Mouse (Mus musculus): ENCODE measurements around the gene Iqcf5. TPM values are rescaled to one million over a fixed set of nuclear protein-coding genes. Genes with fewer than 3 reads are reported as not detected.
"Not testable (repeated sequence)": the region's sequence is repeated elsewhere in the genome, so short reads cannot be mapped to it uniquely, and the experiment has no call there.

The Iqcf5 gene
- polyA plus RNA-seq, 1 experiment from 2014 or later, result not detected

- Histone ChIP-seq H3K27me3 (ENCODE audit: control insufficient read depth, insufficient read depth, low read length) (no peaks in the 10 kb centered on the region), H3K27ac (ENCODE audit: low read length) (no peak overlapping the region), H3K9ac (ENCODE audit: low read length) (no peak overlapping the region), H3K4me1 (ENCODE audit: control insufficient read depth, insufficient read depth, low read length) (no peaks in the 10 kb centered on the region; the same call in 1 of the 2 replicates), H3K4me3 (ENCODE audit: low read length) (no peak overlapping the region), H3K9me3 (replicated peaks; ENCODE audit: control insufficient read depth, low read length) (no peaks in the 10 kb centered on the region), H3K36me3 (ENCODE audit: control insufficient read depth, insufficient read depth) (peaks cover 35% of the 10 kb centered on the region), H3K4me2 (ENCODE audit: low read depth, low read length) (no peak overlapping the region)
- 90% methylated on average over 10 of the region's 10 CpGs for WGBS
- ATAC-seq (replicated peaks; ENCODE audit: extremely low read depth, insufficient read depth, low FRiP score), result no peak
Observed at GRCm38 (mm10) chr9:106485076-106485475, 29.3 kb upstream of the Iqcf5 start.

GRCm38 (mm10) chr9:106487602-106488001, 26.8 kb upstream of the Iqcf5 start:
- 82% methylated on average over 6 of the region's 6 CpGs for WGBS
- not testable (repeated sequence) for H3K9me3 ChIP-seq (replicated peaks; ENCODE audit: control insufficient read depth, low read length); H3K4me2 ChIP-seq (ENCODE audit: low read depth, low read length); H3K4me1 ChIP-seq (ENCODE audit: control insufficient read depth, insufficient read depth, low read length); H3K9ac ChIP-seq (ENCODE audit: low read length); ATAC-seq (replicated peaks; ENCODE audit: extremely low read depth, insufficient read depth, low FRiP score); H3K4me3 ChIP-seq (ENCODE audit: low read length); H3K27ac ChIP-seq (ENCODE audit: low read length); H3K27me3 ChIP-seq (ENCODE audit: control insufficient read depth, insufficient read depth, low read length)
- H3K36me3 ChIP-seq (ENCODE audit: control insufficient read depth, insufficient read depth), result peaks cover 22% of the 10 kb centered on the region

- WGBS, result 89% methylated on average over 6 of the region's 6 CpGs
- Histone ChIP-seq H3K36me3 (ENCODE audit: control insufficient read depth, insufficient read depth) (no peaks in the 10 kb centered on the region), H3K4me3 (ENCODE audit: low read length) (no peak within 1 kb of the TSS), H3K9ac (ENCODE audit: low read length) (no peak within 1 kb of the TSS), H3K27ac (ENCODE audit: low read length) (no peak within 1 kb of the TSS), H3K9me3 (replicated peaks; ENCODE audit: control insufficient read depth, low read length) (no peaks in the 10 kb centered on the region), H3K4me1 (ENCODE audit: control insufficient read depth, insufficient read depth, low read length) (no peaks in the 10 kb centered on the region), H3K4me2 (ENCODE audit: low read depth, low read length) (no peak within 1 kb of the TSS), H3K27me3 (ENCODE audit: control insufficient read depth, insufficient read depth, low read length) (no peaks in the 10 kb centered on the region)
- ATAC-seq (replicated peaks; ENCODE audit: extremely low read depth, insufficient read depth, low FRiP score), result no peak
Observed at GRCm38 (mm10) chr9:106499667-106500066, 14.7 kb upstream of the Iqcf5 start, which contains the start of gene Iqcf1. TSS of gene Iqcf1 (plus strand) at chr9:106499967.

DNA sequence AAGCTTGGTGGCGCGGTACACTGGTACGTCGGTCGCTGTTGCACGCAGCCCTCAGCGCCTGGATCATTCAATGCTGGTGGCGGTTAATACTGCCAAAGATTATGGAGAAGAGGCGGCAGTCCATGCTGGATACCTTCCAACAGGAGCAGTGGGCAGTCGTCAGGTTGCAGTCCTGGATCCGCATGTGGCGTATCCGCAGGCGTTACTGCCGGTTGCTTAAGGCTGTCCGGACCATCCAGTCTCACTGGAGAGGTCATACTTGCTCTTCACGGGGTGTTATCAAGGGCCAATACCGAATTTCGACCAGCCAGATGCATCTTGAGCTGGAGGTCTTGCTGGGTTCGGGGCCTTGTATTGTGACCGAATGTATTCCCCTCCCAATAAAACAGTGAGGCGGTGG, 12.5 kb upstream of the Iqcf5 start:
- 82% methylated on average over 22 of the region's 22 CpGs for WGBS

GRCm38 (mm10) chr9:106504246-106504645, 10.1 kb upstream of the Iqcf5 start:
- no peak for ATAC-seq (replicated peaks; ENCODE audit: extremely low read depth, insufficient read depth, low FRiP score)
- no peaks in the 10 kb centered on the region for H3K27me3 ChIP-seq (ENCODE audit: control insufficient read depth, insufficient read depth, low read length)
- 71% methylated on average over 6 of the region's 6 CpGs for WGBS
- H3K4me3 ChIP-seq (ENCODE audit: low read length), result no peak overlapping the region
- no peak overlapping the region for H3K9ac ChIP-seq (ENCODE audit: low read length)
- no peaks in the 10 kb centered on the region for H3K9me3 ChIP-seq (replicated peaks; ENCODE audit: control insufficient read depth, low read length)
- no peak overlapping the region for H3K4me2 ChIP-seq (ENCODE audit: low read depth, low read length)
- no peaks in the 10 kb centered on the region for H3K36me3 ChIP-seq (ENCODE audit: control insufficient read depth, insufficient read depth)
- H3K4me1 ChIP-seq (ENCODE audit: control insufficient read depth, insufficient read depth, low read length), result no peaks in the 10 kb centered on the region
- no peak overlapping the region for H3K27ac ChIP-seq (ENCODE audit: low read length)

More for the DNA sequence above, 12.5 kb upstream of the Iqcf5 start:
- Histone ChIP-seq H3K27me3 (ENCODE audit: control insufficient read depth, insufficient read depth, low read length) (no peaks in the 10 kb centered on the region), H3K9me3 (replicated peaks; ENCODE audit: control insufficient read depth, low read length) (no peaks in the 10 kb centered on the region), H3K9ac (ENCODE audit: low read length) (no peak overlapping the region), H3K27ac (ENCODE audit: low read length) (no peak overlapping the region), H3K4me3 (ENCODE audit: low read length) (no peak overlapping the region), H3K36me3 (ENCODE audit: control insufficient read depth, insufficient read depth) (no peaks in the 10 kb centered on the region), H3K4me2 (ENCODE audit: low read depth, low read length) (no peak overlapping the region), H3K4me1 (ENCODE audit: control insufficient read depth, insufficient read depth, low read length) (no peaks in the 10 kb centered on the region)
- ATAC-seq (replicated peaks; ENCODE audit: extremely low read depth, insufficient read depth, low FRiP score), result no peak

DNA sequence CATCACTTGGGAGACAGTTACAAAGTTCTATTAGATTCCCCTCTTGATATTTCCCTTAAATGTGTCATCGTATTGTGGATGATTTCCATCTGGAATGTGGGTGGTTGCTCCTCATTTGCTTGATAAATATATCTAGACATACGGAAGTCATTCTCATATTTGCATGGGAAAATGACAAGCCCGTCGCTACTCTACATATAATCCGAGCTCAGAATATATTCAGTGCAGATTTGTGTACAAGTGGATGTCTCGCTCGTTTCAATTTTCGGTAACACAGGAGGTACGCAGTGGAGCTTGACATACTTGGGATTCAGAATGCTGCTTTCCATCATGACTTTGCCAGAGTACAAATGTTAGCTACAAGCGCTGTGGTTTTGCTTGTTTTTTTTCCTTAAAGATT, 5.0 kb upstream of the Iqcf5 start:
- H3K4me1 ChIP-seq (ENCODE audit: control insufficient read depth, insufficient read depth, low read length), result peaks cover 10% of the 10 kb centered on the region
- 87% methylated on average over 10 of the region's 10 CpGs for WGBS
- no peaks in the 10 kb centered on the region for H3K9me3 ChIP-seq (replicated peaks; ENCODE audit: control insufficient read depth, low read length)

GRCm38 (mm10) chr9:106512729-106513450, 1.5 kb upstream of the Iqcf5 start:
- WGBS, result 28% methylated on average over 13 of the region's 13 CpGs
- no peak overlapping the region for H3K27ac ChIP-seq (ENCODE audit: low read length)
- H3K27me3 ChIP-seq (ENCODE audit: control insufficient read depth, insufficient read depth, low read length), result peaks cover 5% of the 10 kb centered on the region
- no peak for ATAC-seq (replicated peaks; ENCODE audit: extremely low read depth, insufficient read depth, low FRiP score)
- H3K9ac ChIP-seq (ENCODE audit: low read length), result no peak overlapping the region
- H3K36me3 ChIP-seq (ENCODE audit: control insufficient read depth, insufficient read depth), result no peaks in the 10 kb centered on the region
- no peaks in the 10 kb centered on the region for H3K9me3 ChIP-seq (replicated peaks; ENCODE audit: control insufficient read depth, low read length)
- no peak overlapping the region for H3K4me2 ChIP-seq (ENCODE audit: low read depth, low read length)
- H3K4me3 ChIP-seq (ENCODE audit: low read length), result no peak overlapping the region
- H3K4me1 ChIP-seq (ENCODE audit: control insufficient read depth, insufficient read depth, low read length), result peaks cover 10% of the 10 kb centered on the region

More for the DNA sequence above, 5.0 kb upstream of the Iqcf5 start:
- H3K9ac ChIP-seq (ENCODE audit: low read length), result no peak overlapping the region
- no peak overlapping the region for H3K4me3 ChIP-seq (ENCODE audit: low read length)
- H3K4me2 ChIP-seq (ENCODE audit: low read depth, low read length), result no peak overlapping the region
- H3K27me3 ChIP-seq (ENCODE audit: control insufficient read depth, insufficient read depth, low read length), result peaks cover 2% of the 10 kb centered on the region
- ATAC-seq (replicated peaks; ENCODE audit: extremely low read depth, insufficient read depth, low FRiP score), result no peak
- H3K27ac ChIP-seq (ENCODE audit: low read length), result no peak overlapping the region
- H3K36me3 ChIP-seq (ENCODE audit: control insufficient read depth, insufficient read depth), result no peaks in the 10 kb centered on the region

DNA sequence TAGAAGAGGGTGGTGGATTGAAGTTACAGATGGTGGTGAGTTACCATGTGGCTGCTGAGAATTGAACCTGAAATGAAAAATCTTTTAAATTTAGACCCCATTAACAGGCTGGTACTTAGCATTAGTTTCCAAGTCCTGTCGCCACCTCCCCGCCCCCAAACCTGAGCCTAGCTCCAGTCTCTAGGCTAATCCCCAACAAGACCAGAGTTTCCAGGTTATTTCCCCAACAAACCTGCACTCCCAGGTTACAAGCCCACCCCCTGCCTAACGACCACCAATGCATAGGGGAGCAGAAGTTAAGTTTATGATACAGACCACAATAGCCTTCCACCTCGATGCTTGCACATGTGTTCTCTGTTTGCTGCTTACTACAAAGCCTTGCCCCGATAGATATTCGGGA, 807 bp upstream of the Iqcf5 start:
- Histone ChIP-seq H3K4me3 (ENCODE audit: low read length) (no peak overlapping the region), H3K4me2 (ENCODE audit: low read depth, low read length) (no peak overlapping the region), H3K9ac (ENCODE audit: low read length) (no peak overlapping the region), H3K27ac (ENCODE audit: low read length) (no peak overlapping the region), H3K4me1 (ENCODE audit: control insufficient read depth, insufficient read depth, low read length) (peaks cover 10% of the 10 kb centered on the region), H3K9me3 (replicated peaks; ENCODE audit: control insufficient read depth, low read length) (no peaks in the 10 kb centered on the region), H3K27me3 (ENCODE audit: control insufficient read depth, insufficient read depth, low read length) (peaks cover 5% of the 10 kb centered on the region), H3K36me3 (ENCODE audit: control insufficient read depth, insufficient read depth) (no peaks in the 10 kb centered on the region)
- no peak for ATAC-seq (replicated peaks; ENCODE audit: extremely low read depth, insufficient read depth, low FRiP score)
- WGBS, result 72% methylated on average over 6 of the region's 6 CpGs

DNA sequence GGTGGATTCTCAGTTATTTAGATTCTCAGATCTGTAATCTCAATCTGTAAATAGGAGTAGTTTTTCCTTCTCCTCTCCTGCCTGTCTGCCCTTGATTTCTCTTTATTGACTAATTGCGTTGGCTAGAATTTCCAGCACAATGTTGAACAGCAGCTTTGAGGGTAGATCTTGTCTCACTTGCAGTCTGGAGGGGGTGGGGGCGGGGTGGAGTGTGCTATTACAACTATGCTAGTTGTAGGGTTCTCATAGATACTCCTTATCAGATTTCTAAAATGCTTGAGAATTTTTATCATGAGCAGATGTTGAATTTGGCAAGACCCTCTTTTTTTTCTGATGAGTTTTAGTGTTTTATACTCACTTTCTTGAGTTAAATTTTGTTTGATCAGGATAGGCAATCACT, 5.1 kb downstream of the Iqcf5 start:
- H3K4me1 ChIP-seq (ENCODE audit: control insufficient read depth, insufficient read depth, low read length), result no peaks in the 10 kb centered on the region
- no peak for ATAC-seq (replicated peaks; ENCODE audit: extremely low read depth, insufficient read depth, low FRiP score)
- H3K4me2 ChIP-seq (ENCODE audit: low read depth, low read length), result no peak overlapping the region
- 71% methylated on average over 2 of the region's 2 CpGs for WGBS
- no peak overlapping the region for H3K27ac ChIP-seq (ENCODE audit: low read length)
- H3K36me3 ChIP-seq (ENCODE audit: control insufficient read depth, insufficient read depth), result no peaks in the 10 kb centered on the region
- H3K27me3 ChIP-seq (ENCODE audit: control insufficient read depth, insufficient read depth, low read length), result peaks cover 3% of the 10 kb centered on the region; the same call in 1 of the 2 replicates
- H3K9ac ChIP-seq (ENCODE audit: low read length), result no peak overlapping the region
- H3K4me3 ChIP-seq (ENCODE audit: low read length), result no peak overlapping the region
- H3K9me3 ChIP-seq (replicated peaks; ENCODE audit: control insufficient read depth, low read length), result no peaks in the 10 kb centered on the region

All from heart, embryonic 16.5 days (tissue).